Mouse (Mus musculus) kidney, postnatal 0 days (tissue): ENCODE measurements at regions not wholly inside any gene's neighbourhood (a gene's known extent, or its start where the extent isn't known, plus 50 kb on each side); places are given as distances from the start of the nearest gene placed in this dataset.

Experiments
- ATAC-seq: fragments of 200-750 bp; cut with Nextera tagmentation; replicated peaks from 2 replicates; pipeline ENCODE4 v1.8.0; 2017; ENCODE audit warnings: low read depth, moderate number of reproducible peaks, moderate TSS enrichment, moderate library complexity; ENCODE audit not compliant: low FRiP score
- DNase-seq: peaks from one replicate; pipeline ENCODE4 v3.0.0-alpha.2; 2016; ENCODE audit warnings: low spot score
- H3K27ac ChIP-seq: fragments of 300-500 bp; sonication (generic); 2 replicates; pipeline ENCODE4 v1.5.1; 2014; ENCODE audit warnings: mild to moderate bottlenecking
- H3K27me3 ChIP-seq: fragments of 300-500 bp; sonication (generic); 2 replicates; pipeline ENCODE4 v1.6.1; 2014; ENCODE audit warnings: low read length, mixed read lengths; ENCODE audit not compliant: insufficient read depth
- H3K36me3 ChIP-seq: fragments of 300-500 bp; sonication (generic); 2 replicates; pipeline ENCODE4 v1.6.1; 2014; ENCODE audit warnings: low read length, mixed read lengths; ENCODE audit not compliant: insufficient read depth
- H3K4me1 ChIP-seq: fragments of 300-500 bp; sonication (generic); replicated peaks from 2 replicates; pipeline ENCODE4 v1.6.1; 2014; ENCODE audit warnings: antibody characterized with exemption, low read length, mixed read lengths; ENCODE audit not compliant: insufficient read depth
- H3K4me2 ChIP-seq: fragments of 300-500 bp; sonication (generic); 2 replicates; pipeline ENCODE4 v1.6.1; 2014; ENCODE audit warnings: mild to moderate bottlenecking, low read length, moderate library complexity, mixed read lengths
- H3K4me3 ChIP-seq: fragments of 300-500 bp; sonication (generic); replicated peaks from 2 replicates; pipeline ENCODE4 v1.5.1; 2014; ENCODE audit warnings: low read depth, low read length
- H3K9ac ChIP-seq: fragments of 300-500 bp; sonication (generic); 2 replicates; pipeline ENCODE4 v1.6.1; 2014; ENCODE audit warnings: low read depth, low read length
- H3K9me3 ChIP-seq: fragments of 300-500 bp; sonication (generic); replicated peaks from 2 replicates; pipeline ENCODE4 v1.6.1; 2016; ENCODE audit warnings: low read length, inconsistent platforms, mixed read lengths
- CTCF ChIP-seq: IDR thresholded peaks from 2 replicates; pipeline ENCODE4 v1.5.1; 2016; ENCODE audit warnings: antibody characterized with exemption, low read depth, mild to moderate bottlenecking, moderate library complexity
- WGBS: fragments of 180-500 bp; shearing (Covaris S2); extraction: QIAGEN DNeasy Blood & Tissue Kit; methylation state at CpG from one replicate; pipeline ENCODE4 v1.1.7; 2014; 5-methylcytosine and 5-hydroxymethylcytosine counted together

- H3K36me3 ChIP-seq = no peaks in the 10 kb centered on the region
- no peak overlapping the region for H3K4me2 ChIP-seq
- ATAC-seq (no peak), DNase-seq (no peak)
- H3K4me3 ChIP-seq = no peak overlapping the region
- no peak for TF ChIP-seq CTCF
- H3K27ac ChIP-seq = no peak overlapping the region
- H3K9ac ChIP-seq = no peak overlapping the region
- H3K27me3 ChIP-seq = no peaks in the 10 kb centered on the region
- WGBS = 86% methylated on average over 2 of the region's 2 CpGs
- H3K4me1 ChIP-seq = 0 out of 2 replicates have a peak, but pooled peaks cover 3% of the 10 kb centered on the region
- no peaks in the 10 kb centered on the region for H3K9me3 ChIP-seq
Measured at GRCm38 (mm10) chr9:40587421-40587820, 56.2 kb upstream of the Gramd1b start.

- WGBS = 56% methylated on average over 7 of the region's 7 CpGs
- no peak overlapping the region for H3K27ac ChIP-seq
- no peak overlapping the region for H3K4me3 ChIP-seq
- no peak overlapping the region for H3K4me2 ChIP-seq
- H3K9me3 ChIP-seq = no peaks in the 10 kb centered on the region
- H3K27me3 ChIP-seq = no peaks in the 10 kb centered on the region
- no peaks in the 10 kb centered on the region for H3K36me3 ChIP-seq
- DNase-seq (no peak), ATAC-seq (no peak)
- no peak overlapping the region for H3K9ac ChIP-seq
- H3K4me1 ChIP-seq = 0 out of 2 replicates have a peak, but pooled peaks cover 3% of the 10 kb centered on the region
- no peak for TF ChIP-seq CTCF
Measured at GRCm38 (mm10) chr9:40586581-40586980, 55.4 kb upstream of the Gramd1b start.

- DNase-seq = peak; percentile 65
- Histone ChIP-seq H3K36me3 (no peaks in the 10 kb centered on the region), H3K4me1 (0 out of 2 replicates have a peak, but pooled peaks cover 3% of the 10 kb centered on the region), H3K9me3 (no peaks in the 10 kb centered on the region), H3K4me3 (no peak overlapping the region), H3K27me3 (no peaks in the 10 kb centered on the region), H3K9ac (no peak overlapping the region), H3K4me2 (no peak overlapping the region), H3K27ac (no peak overlapping the region)
- no peak; the same call in 1 of the 2 replicates for ATAC-seq
- WGBS = 53% methylated on average over 11 of the region's 11 CpGs
- TF ChIP-seq CTCF = peak; percentile 77
Measured at GRCm38 (mm10) chr9:40583554-40583953, 52.4 kb upstream of the Gramd1b start.

- ATAC-seq (no peak), DNase-seq (no peak)
- Histone ChIP-seq H3K27me3 (no peaks in the 10 kb centered on the region), H3K4me1 (0 out of 2 replicates have a peak, but pooled peaks cover 3% of the 10 kb centered on the region), H3K36me3 (no peaks in the 10 kb centered on the region), H3K4me2 (no peak overlapping the region), H3K9me3 (no peaks in the 10 kb centered on the region), H3K27ac (no peak overlapping the region), H3K9ac (no peak overlapping the region), H3K4me3 (no peak overlapping the region)
- TF ChIP-seq CTCF = no peak
- 73% methylated on average over 2 of the region's 2 CpGs for WGBS
Measured at GRCm38 (mm10) chr9:40581854-40582253, 50.7 kb upstream of the Gramd1b start.
